Mouse (Mus musculus) left cerebral cortex, adult 2 months (tissue): ENCODE results near the gene Fgfbp1. TPM values are rescaled to one million over a fixed set of nuclear protein-coding genes. Genes with fewer than 3 reads are reported as not detected.

ENCODE experiments used
- DNase-seq, 2 experiments: peaks; one replicate each; pipeline ENCODE4 v3.0.0; 2021 to 2022; ENCODE audit warnings: low spot score in 2 of 2, mixed read lengths in 1 of 2; ENCODE audit errors: extremely low spot score in 1 of 2
- H3K27ac ChIP-seq: fragments of 200-600 bp; 2 replicates; pipeline ENCODE4 v1.8.1; 2022
- H3K4me3 ChIP-seq: fragments of 200-600 bp; 2 replicates; pipeline ENCODE4 v1.8.1; 2022
- CTCF ChIP-seq: fragments of 200-600 bp; IDR thresholded peaks from 2 replicates; pipeline ENCODE4 v1.8.1; 2022; ENCODE audit warnings: antibody characterized with exemption, mild to moderate bottlenecking, moderate library complexity
- intact Hi-C: fragments of 180-260 bp; cut with DNase I; formaldehyde crosslinking; loops from one replicate; pipeline ENCODE4 v1.15.1; 2025
- total RNA-seq, 2 experiments: library from RNA; stranded (reverse); gene quantifications; 2 replicates each; pipeline ENCODE4 v1.2.3; 2021

Gene Fgfbp1
- total RNA-seq, 2 experiments from 2014 or later, result 2.4 to 4.8 TPM

DNA sequence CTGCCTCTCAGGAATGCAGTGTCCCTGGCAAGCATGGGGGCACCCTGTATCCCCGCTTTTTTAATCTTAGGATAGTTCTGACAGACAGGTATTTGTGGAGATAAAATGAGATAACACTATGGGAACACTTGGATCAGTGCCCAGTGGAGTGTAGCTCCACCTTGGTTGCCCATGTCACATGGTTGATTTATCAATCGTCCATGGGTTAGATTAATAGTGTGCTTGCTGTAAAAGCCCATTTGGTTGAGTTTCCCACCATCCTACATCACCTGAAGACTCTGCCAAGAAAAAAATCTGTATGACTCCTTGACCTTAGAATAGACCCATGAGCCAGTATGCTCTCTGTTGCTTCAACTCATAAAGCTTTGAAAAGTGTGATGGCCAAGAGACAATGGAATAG is 11.0 kb downstream of the Fgfbp1 start:
- intact Hi-C loops, result no loop called here
- no peak for DNase-seq
- no peak overlapping the region for H3K4me3 ChIP-seq
- TF ChIP-seq CTCF, result no peak
- H3K27ac ChIP-seq, result no peak overlapping the region

GRCm38 (mm10) chr5:43968634-43969033 is 12.9 kb downstream of the Fgfbp1 start:
- TF ChIP-seq CTCF, result no peak
- Histone ChIP-seq H3K27ac (no peak overlapping the region), H3K4me3 (no peak overlapping the region)
- DNase-seq, result no peak
- intact Hi-C loops, result no loop called here

DNA sequence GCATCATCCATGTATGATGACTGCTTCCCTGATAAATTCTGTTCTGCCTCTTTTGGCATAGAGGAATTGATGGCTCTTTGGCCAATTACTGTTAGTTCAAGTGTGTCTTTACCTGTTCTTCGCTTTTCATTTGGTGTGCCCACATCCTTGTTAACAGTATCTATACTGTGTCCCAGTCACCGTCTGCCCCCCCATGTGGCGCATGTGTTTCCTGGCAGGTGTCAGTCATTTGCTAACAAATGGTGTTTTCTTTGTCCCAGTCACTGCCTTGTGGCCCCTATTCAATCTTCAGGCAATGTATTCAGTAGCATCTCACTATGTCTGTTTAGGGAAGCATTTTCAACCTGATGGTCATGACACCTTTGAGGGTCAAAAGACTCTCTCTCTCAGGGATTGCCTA is 20.5 kb downstream of the Fgfbp1 start:
- no peak for DNase-seq
- intact Hi-C loops, result no loop called here
- TF ChIP-seq CTCF, result no peak
- no peak overlapping the region for H3K27ac ChIP-seq
- no peak overlapping the region for H3K4me3 ChIP-seq

DNA sequence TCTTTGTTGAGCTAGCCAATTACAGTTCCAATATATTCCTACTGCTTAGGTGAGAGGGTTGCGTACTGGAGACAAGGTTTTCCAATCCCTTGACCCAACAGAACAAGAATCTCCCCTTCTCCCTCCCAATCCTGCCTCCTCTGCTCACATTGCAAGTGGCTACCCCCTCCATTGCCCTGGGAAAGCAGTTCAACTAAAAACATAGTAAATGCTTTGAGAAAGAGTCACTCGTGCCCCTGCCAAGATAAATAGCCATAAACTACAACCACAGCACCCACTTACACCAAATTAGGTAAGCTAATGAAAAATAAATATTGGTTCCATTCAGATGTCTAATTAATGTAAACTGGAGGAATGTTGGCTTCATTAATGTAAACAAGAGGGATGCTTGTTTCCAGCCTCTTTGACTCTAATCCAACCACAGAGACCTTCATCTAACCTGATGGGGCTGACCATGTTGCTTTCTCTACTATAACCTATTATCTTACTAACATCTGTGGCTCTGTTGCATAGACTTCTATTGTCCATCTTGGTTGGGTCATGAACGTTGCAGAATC is 21.6 kb downstream of the Fgfbp1 start:
- intact Hi-C loops, result no loop called here
- H3K27ac ChIP-seq, result no peak overlapping the region
- no peak for TF ChIP-seq CTCF
- DNase-seq, result no peak
- H3K4me3 ChIP-seq, result no peak overlapping the region

DNA sequence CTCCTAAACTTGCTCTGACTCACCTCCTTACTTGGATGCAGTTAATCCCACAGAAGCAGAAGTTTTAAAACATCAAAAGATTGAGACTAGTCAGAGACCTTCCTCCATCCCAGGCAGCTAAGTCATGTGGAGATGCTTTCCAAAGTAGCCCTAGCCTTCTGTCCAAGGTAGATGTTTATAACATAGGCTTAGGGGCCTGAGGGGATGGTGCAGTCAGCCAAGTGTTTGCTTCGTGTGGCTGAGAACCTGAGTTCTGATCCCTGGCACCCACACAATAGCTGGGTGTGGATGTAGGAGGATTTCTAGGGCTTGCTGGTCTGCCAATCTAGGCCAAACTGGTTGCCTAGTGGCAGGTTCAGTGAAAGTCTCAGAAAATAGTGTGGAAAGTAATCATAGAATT is 28.3 kb downstream of the Fgfbp1 start:
- Histone ChIP-seq H3K4me3 (no peak overlapping the region), H3K27ac (no peak overlapping the region)
- intact Hi-C loops, result no loop called here
- no peak for DNase-seq
- no peak for TF ChIP-seq CTCF

GRCm38 (mm10) chr5:43948748-43949275 is 32.8 kb downstream of the Fgfbp1 start:
- H3K27ac ChIP-seq, result no peak overlapping the region

DNA sequence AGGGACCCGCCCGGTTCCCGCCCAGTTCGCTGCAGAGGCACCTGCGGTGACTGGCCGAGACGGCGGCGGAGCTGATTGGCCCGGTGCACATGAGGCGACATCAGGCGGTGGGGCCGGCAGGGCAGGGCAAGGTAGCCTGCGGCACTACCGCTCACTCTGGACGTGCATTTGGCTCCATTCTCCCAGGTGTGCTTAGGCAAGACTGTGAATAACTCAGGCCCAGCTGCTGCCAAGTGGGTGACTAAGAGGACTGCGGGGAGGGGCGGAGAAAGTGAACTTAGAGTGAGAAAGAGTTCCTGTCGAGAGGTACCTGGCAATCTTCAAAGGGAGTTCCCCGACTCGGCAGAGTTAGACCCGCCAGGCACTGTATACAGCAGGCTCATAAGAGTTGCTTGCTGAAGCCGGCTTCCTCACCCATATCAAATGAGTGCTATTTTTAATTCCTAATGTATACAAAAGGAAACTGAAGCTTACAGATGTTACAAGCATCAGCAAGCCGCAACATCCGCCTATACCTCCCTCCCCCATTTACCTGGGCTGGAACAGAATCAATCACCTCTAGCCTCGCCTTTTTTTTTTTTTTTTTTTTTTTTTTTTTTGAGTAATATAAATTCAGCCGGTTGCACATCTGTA is 33.4 kb downstream of the Fgfbp1 start:
- no peak for TF ChIP-seq CTCF
- Histone ChIP-seq H3K4me3 (peak overlapping the region; percentile 44), H3K27ac (no peak overlapping the region)
- intact Hi-C loops, result no loop called here
- peak; percentile 19 to 38 for DNase-seq

More at GRCm38 (mm10) chr5:43948748-43949275, 32.8 kb downstream of the Fgfbp1 start:
- no peak for TF ChIP-seq CTCF
- intact Hi-C loops, result no loop called here
- DNase-seq, result peak; percentile 8 to 12
- no peak overlapping the region for H3K4me3 ChIP-seq

DNA sequence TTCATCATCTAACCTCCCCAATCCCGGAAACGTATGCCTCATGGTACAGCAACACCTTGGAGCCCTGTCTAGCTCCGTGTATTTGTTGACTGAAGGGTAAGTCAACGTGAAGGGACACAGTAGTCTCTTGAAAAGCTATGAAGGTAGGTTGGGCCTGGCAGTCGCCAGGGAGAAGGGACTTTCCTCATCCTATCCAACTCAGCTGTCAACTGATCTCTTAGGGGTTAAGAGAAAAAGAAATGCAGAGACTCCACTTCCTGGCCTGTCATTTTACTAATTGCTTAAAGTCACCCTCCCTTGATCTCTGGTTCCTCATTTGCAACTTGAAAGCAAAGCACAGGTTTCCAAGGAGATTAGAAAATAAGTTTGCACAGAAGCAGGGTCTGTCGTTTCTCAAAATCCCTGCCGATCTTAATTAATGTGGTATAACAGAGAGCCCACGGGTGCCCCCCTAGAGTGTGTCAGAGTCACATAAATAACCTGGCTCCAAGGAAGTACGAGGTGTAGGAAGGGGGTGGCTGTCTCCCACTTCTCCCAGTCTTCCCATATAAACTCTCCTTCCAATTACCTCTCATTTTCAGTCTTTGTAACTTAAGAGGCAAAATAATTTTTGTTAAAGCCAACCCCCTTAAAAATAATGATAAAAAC is 34.1 kb downstream of the Fgfbp1 start:
- TF ChIP-seq CTCF, result no peak
- intact Hi-C loops, result no loop called here
- H3K4me3 ChIP-seq, result peak overlapping the region; percentile 44; the same call in 1 of the 2 replicates
- no peak for DNase-seq
- H3K27ac ChIP-seq, result no peak overlapping the region

DNA sequence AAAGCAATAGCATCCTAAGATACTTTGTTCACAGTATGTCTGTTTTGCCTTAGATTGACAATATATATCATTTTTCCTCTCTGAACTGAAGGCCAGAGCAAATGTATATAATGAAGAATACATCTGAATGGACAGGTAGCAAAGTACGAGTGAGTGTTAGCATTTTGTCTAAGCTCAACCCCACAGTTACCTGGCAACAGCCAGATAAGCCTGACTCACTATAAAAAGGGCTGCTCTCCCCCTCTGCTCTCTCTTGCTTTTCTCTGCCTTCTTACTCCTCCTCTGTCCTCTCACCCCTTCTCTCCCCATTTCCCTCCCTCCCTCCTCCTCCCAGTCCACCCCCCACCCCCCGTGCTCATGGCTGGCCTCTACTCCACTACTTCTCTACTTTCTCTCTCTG is 48.3 kb downstream of the Fgfbp1 start:
- DNase-seq, result no peak
- TF ChIP-seq CTCF, result no peak
- Histone ChIP-seq H3K27ac (no peak overlapping the region), H3K4me3 (no peak overlapping the region)
- intact Hi-C loops, result no loop called here

Other genes with a start within 250 kb of the Fgfbp1 start
- gene Bst1, start 162.9 kb downstream of the Fgfbp1 start, total RNA-seq, result not detected
- gene Fbxl5, start 160.1 kb downstream of the Fgfbp1 start, total RNA-seq, result 10 to 100 TPM; 85.3 to 92.2 TPM
- 1 to 10 TPM; 1.2 to 2.2 TPM for gene Cd38, start 113.2 kb downstream of the Fgfbp1 start, total RNA-seq
- gene Gm7879, start 68.6 kb downstream of the Fgfbp1 start, total RNA-seq, result 10 to 100 TPM in 1 of 2 experiments, 1 to 10 TPM in 1; 9.8 to 11.0 TPM
- gene Prom1, start 120.3 kb upstream of the Fgfbp1 start, total RNA-seq, result 10 to 100 TPM; 12.3 to 17.7 TPM
- 10 to 100 TPM; 51.6 to 53.9 TPM for gene Tapt1, start 244.8 kb upstream of the Fgfbp1 start, total RNA-seq